Mouse (Mus musculus) brain, embryonic 14.5 days (tissue): ENCODE measurements around the gene Adamtsl3.

Experiments
- CTCF ChIP-seq: fragments of 200-500 bp; IDR thresholded peaks from 2 replicates; pipeline ENCODE4 v1.5.1; 2012; ENCODE audit warnings: inconsistent platforms, mild to moderate bottlenecking, moderate library complexity, borderline replicate concordance; ENCODE audit not compliant: insufficient read depth, insufficient read length; ENCODE audit errors: extremely low read depth
- POLR2A ChIP-seq: fragments of 200-500 bp; IDR thresholded peaks from 2 replicates; pipeline ENCODE4 v1.6.1; 2012; ENCODE audit warnings: mild to moderate bottlenecking, inconsistent platforms, borderline replicate concordance; ENCODE audit not compliant: poor library complexity, insufficient read depth, insufficient read length, severe bottlenecking; ENCODE audit errors: extremely low read depth

DNA sequence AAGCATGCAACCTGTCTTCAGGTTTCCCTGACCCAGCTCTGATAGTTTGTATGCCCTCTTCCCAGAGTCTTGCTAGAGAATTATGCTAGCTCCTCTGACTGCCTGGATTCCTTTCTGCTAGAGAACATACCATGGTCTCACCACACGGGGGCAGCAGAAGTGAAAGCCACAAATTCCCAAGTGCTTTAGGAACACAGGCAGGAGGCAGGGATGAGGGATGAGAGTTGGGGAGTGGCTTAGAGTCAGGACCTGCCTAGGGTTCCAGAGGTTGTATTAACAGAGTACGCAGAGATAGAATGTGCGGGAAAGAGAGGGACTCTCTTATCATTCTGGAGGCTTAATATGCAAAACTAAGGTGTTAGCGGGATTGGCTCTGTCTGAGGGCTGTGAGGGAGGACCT, 168.6 kb downstream of the Adamtsl3 start:
- no peak for TF ChIP-seq POLR2A
- TF ChIP-seq CTCF: peak; percentile 81; the same call in 1 of the 2 replicates
